Mouse (Mus musculus) thymus, adult 2 months (tissue): ENCODE measurements at regions not wholly inside any gene's neighbourhood (a gene's known extent, or its start where the extent isn't known, plus 50 kb on each side); places are given as distances from the start of the nearest gene placed in this dataset.

Experiments
- CTCF ChIP-seq: fragments of 200-500 bp; IDR thresholded peaks from 2 replicates; pipeline ENCODE4 v1.5.1; 2012; ENCODE audit warnings: mild to moderate bottlenecking, control low read depth, low read length, moderate library complexity, borderline replicate concordance; ENCODE audit not compliant: control insufficient read depth, poor library complexity, insufficient read depth; ENCODE audit errors: extremely low read depth
- POLR2A ChIP-seq: fragments of 200-500 bp; IDR thresholded peaks from 2 replicates; pipeline ENCODE4 v1.6.1; 2012; ENCODE audit warnings: mild to moderate bottlenecking, low read length, control low read depth, moderate library complexity; ENCODE audit not compliant: control insufficient read depth, poor library complexity, insufficient read depth; ENCODE audit errors: extremely low read depth

GRCm38 (mm10) chr5:24264151-24264550 lies 87.3 kb downstream of the Kcnh2 start:
- TF ChIP-seq POLR2A, result no peak
- TF ChIP-seq CTCF, result no peak
